Mouse (Mus musculus): ENCODE measurements around the gene Mtus2.
A peak's percentile ranks its signal among the peaks of the same experiment; 100 is the strongest.
"Not testable (repeated sequence)": the region's sequence is repeated elsewhere in the genome, so short reads cannot be mapped to it uniquely, and the experiment has no call there.

The Mtus2 gene

DNA sequence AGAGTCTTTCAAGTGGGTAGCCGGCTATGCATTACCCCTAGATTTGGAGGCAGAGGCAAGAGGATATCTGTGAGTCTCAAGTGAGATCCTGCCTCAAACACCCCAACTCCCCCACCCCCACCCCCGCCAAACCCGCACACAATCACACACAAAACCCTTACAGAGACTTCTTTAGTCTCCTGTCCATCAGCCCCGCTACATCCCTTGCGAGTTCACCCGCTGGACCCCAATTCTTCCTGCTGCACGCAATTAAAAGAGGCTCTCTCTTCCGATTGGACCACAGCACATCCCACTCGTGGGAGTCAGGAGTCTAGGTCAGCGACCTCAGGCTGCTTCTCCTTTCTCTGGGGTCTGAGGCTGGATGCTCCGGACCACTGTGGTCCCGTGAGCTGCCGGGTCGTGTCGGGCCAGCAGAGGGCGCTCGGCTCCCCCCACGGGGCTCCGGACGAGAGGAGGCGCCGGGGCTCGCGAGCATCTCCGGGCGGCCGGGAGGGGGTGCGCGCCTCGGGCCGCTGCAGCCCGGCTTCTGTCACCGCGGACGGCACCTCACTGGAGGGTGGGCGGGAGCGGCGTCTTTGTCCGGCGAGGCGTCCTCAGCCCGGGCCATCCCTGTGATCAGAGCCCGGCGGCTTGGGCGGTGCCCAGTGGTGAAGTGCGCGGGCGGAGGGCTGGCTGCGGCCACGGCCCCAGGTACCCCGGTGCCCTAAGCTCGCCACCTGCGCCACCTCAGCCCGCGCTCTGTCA is at the start of gene Mtus2:
Gene Mtus2, plus strand, starts transcription at position 500 of the 744 bp plus-strand sequence.
- DNase-seq (ENCODE audit: low read depth), result peak; percentile 40

DNA sequence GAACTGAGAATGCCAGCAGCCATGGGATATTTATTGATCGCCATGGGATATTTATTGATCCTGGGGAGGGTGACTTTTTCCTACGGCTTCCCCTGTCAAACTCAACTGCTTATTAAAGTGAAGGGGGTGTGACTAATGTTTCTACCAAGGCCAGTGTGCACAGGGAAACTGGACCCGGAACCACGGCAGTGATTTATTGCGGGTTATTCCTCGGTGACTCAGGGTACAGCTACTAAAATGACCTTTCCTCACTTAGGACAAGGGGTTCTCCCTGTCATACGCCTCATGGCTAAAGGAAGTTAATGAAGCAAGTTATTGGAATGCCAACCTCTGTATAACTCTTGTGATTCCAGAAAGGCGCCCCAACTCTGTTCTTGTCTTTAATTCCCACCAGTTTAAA is 49.3 kb upstream of the Mtus2 start:
- no peak for DNase-seq (ENCODE audit: low read depth)

DNA sequence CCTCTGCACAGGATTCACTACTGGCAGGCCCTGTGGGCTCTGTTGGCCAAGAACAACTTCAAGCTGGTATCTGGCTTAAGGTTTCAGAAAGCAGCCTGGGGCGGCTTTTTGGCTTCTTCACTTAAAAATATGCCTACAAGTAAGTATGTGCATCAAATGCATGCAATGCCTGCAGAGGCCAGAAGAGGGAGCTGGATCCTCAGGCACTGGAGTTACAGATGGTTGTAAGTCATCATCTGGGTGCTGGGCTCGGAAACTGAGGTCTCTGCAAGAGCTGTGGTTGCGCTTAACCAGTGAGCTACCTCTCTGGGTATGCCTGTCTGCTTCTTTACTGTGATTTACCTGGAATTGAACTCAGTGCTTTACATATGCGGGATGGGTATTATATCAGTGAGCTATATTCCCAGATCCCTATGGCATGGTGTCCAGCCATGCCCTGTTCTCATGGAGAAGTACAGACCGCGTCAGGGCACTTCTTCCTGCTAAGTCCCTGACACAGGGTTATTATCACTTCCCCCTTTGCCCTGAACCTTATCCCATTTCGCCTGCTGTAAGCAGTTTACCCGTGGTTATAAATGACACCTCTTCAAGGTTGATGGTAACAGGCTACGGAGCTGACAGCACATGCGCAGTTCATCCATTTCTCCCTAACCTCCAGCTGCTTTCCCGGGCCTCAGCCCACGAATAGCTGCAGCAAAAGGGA is 46.2 kb upstream of the Mtus2 start:
- DNase-seq (ENCODE audit: low read depth), result no peak

DNA sequence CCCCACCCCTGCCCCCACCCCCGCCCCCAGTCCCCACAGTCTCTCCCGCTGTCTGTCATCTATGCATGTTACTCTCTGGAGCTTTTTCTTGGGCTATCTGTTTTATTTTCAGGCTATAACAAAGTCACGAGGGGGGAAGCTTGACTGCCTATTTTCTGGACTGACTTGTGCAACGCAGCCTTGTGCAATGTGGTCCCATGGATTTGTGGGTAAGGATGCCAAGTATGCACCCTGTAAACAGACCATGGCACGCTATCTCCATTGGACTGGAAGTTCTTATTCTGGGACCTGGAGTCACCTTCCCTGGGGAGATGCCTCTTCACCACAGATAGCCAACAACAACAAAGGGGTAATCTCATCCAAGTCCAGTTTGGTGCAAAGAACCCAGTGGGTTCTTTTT is 45.4 kb upstream of the Mtus2 start:
- DNase-seq (ENCODE audit: low read depth), result no peak

DNA sequence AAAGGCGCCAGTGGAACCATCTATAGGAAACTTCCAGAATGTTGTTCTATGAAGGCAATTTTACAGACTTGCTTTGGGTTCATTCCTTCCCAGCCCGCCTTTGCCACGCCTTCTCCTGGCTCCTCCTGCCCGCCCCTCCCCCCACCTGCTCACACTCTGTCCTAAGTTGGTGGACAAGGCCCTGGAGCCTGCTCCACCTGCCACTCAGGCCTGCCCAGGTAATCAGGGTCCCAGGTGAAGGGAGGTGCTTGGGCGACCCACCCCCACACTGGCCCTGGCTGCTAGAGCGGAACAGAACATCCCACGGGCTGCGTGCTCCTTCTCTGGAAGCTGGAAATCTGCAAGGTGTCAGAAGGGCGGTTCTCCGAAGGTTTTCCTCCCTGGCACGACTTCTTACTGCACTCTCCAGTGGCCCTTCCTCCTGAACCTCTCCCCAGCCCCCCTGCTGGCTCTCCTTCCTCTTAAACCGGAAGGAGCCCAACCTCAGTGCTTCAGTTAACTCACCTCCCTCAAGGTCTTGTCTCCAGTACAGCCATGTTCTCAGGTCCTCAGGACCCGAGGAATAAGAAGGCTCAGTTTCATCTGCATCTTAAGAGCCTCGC is 43.8 kb upstream of the Mtus2 start:
- no peak for DNase-seq (ENCODE audit: low read depth)

DNA sequence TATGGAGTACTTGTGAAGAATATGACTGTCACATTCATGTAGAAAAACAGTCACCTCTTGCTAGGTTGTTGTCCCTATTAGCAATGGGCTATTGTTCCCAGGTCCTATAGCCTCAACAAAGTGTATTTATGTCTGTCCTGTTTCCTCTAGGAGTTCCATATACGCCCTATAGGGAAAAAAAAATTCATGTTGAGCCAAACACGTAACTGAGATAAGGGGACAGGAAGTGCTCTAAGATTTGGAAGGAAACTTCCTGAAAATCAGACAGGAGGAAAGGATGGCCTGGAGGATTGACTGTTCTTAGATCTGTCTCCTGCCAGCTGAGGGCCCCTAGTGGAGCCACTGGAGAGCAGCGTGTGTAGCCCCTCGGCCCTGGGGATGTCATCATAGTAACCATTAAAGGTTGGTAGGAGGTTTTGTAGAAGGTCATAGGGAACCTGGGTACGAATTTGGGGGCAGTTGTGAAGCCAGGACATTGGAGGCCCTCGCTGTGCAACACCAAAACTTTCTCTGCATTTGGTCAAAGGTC is 42.0 kb upstream of the Mtus2 start:
- no peak for DNase-seq (ENCODE audit: low read depth)

DNA sequence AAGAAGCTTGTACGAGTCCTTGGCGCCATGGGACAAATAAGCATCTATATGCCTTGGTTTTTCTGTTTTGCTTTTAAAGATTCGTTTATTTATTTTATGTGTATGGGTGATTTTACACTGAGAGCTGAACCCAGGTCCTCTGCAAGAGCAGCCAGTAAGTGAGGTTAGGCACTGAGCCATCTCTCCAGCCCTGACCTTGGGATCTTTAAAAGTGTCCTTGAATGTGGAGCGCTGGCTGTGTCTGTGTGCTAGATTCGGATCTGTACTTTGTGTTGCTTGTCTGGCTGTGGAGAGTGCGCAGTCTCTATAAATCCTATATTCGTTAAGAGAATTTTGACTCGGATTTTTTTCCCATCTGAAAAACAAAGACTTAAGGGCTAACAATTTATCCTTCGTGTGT is 40.9 kb upstream of the Mtus2 start:
- DNase-seq (ENCODE audit: low read depth), result no peak

DNA sequence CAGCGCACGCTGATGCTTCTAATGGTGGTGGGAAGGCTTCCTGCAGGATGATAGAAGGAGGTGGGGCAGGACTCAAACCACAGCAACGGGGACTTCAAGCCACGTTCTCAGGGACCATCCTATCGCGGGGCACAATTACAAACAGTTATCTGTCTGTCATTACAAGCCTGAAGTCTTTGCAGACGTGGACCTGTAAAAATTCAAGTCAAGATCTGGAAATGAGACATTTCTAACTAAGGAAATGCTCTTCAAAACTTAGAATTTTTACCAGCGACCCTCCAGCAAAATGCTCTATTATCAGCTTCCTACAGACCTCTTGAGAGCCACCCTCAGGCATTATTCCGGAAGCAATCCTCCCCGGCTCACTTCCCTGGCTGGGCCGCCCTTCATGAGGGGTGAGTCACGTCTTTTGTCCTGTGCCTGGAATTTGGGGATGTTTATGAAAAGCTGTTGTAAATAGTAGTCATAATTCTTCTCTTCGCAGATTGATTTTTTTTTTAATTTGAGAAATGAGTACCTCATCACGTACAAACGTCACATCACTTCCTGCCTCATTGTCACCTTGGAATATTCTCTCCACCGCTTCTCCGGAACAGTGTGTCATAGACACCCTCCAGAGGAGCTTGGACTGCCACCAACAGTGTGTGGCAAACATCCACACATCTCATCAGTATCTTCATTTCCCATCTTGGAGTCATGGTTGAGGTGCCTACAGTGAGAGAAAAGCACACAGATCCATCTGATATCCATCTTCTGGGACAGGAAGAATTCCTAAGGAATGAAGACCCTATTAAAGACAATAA is 38.9 kb upstream of the Mtus2 start:
- no peak for DNase-seq (ENCODE audit: low read depth)

DNA sequence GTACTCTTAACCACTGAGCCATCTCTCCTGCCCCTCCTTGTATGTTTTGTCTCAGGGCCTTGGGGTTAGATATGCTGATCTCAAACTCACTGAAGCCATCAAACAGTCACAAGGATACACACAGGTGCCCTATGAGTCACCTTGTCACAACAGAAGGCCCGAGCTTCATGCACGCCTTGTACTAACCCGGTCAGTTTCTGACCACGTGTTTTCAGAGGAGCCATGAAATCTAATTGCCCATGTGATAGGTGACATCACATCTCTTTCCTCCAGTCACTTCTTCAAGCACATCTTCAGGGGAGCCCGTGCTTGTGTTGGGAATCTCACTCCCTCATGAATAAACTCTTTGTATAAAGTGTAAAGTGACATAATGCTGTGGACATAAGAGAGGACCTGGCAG is 32.5 kb upstream of the Mtus2 start:
- no peak for DNase-seq (ENCODE audit: low read depth)

DNA sequence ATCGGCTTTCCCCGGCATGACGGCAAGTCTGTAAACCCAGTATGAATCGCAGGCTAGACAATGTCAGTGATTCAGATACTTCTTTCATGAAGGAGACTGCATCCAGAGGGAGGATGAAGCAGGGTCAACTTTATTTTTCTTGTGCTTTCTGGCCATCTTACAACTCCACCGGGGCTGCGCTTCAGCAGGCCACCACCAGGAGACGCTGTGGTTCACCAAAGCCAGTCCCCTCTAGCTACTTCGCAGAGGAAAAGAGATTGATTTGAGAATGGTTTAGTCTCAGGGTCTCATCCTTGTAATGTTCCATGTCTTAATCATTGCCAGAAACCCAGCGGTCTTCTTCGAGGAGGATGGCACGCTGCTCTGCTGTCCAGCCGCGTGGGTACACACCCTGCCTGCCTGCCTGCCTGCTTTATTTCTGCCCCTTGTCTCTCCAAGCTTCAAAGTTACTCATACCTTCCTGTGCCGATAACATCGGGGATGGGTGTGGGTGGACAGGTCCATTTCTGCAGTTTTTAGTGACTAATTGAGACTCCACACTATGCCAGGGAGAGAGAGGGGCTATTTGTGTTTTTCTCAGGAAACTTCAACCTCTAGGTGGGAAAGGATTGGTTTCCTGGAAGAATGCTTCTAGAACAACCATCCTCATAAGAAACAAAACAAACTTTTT is 31.1 kb upstream of the Mtus2 start:
- peak; percentile 35 for DNase-seq (ENCODE audit: low read depth)

DNA sequence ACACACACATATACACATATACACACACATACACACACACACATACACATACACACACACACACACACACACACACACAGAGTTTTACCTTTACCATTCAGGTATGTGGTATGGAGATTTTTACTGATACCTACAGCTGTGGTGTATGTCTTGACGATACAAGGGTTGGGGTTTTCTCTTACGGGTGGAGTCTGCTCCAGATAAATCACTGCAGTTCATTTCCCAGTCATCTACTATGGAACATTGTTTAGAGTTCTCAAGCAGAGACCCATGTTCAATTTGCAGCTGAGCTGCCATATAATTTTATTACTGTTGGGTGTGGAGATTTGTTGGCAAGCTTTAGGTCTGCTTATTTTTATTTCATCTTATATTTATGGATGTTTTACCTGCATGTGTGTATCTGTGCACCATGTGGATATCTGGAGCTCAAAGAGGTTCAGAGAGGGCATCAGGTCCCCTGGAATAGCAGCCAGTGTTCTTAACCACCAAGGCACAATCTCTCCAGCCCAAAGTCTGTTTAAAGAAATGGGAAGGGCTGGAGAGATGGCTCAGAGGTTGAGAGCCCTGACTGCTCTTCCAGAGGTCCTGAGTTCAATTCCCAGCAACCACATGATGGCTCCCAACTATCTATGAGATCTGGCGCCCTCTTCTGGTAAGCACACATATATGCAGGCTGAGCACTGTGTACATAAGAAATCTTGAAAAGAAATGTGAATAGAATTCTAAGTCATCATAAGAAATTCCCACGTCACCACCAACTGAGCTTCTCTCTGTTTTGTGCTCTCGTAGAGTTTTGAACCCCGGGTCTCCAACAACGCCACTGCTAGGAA is 28.2 kb upstream of the Mtus2 start:
- DNase-seq (ENCODE audit: low read depth), result no peak

DNA sequence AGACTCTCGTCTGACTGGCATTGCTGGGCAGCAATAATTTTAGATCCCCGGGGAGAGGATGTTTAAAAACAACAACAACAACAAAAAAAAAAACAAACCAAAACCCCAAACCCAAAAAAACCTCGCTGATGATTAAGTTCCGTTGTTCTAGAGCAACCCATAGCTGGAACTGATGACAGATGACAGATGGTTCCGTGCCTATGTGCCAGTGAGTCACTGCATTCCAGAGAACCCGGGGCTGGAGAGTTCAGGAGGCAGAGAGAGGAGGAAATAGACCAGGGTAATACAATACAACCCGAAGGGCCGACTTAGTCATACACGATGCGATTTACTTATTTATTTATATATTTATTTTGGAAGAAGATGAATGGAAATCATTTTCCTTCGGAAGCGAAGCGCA is 22.0 kb upstream of the Mtus2 start:
- no peak for DNase-seq (ENCODE audit: low read depth)

DNA sequence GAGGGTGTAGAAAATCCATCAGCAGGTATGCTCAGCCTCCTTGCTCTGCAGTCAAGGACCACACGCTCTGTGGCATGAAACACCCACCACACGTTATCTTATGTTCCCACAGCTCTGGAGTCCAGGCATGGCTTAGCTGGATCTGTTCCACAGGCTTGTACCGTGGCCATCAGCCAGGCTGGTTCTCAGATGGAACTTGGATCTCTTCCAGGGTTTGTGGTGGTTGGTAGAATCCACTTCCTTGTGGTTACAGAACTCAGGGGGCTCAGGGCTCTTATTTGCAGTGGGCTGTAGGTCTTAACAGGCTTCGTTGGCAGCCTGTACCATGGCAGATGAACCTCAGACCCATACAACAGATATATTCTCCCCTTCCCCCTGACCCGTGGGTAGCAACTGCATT is 17.9 kb upstream of the Mtus2 start:
- no peak for DNase-seq (ENCODE audit: low read depth)

DNA sequence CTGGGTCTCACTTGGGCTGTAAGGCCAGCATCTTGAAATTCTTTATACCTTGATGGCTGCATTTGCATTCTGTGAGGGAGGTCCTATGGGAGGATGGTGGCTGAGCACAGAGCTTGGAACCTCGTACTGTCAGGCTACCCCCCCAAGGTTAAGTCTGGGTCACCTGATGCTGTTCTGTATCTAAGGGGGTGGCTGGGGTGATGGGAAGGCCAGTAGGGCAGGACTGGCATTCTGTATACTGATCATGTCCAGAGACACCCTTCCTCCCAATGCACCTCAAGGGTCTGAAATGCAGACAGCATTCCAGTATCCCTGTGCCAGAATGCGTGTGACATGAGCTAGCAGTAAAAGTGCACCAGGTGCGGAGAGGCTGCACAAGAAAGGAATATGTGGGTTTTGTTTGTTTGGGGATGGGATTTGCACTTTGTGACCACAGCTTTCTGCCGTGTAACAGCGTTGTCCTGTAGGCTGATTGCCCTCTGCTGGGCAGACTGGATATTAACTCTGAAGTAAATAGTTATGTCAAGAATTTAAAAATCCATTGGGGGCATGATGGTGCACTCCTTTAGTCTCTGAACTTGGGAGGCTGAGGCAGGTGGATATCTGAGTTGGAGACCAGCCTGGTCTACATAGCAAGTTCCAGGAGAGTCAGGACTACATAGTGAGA is 12.0 kb upstream of the Mtus2 start:
- no peak for DNase-seq (ENCODE audit: low read depth)

DNA sequence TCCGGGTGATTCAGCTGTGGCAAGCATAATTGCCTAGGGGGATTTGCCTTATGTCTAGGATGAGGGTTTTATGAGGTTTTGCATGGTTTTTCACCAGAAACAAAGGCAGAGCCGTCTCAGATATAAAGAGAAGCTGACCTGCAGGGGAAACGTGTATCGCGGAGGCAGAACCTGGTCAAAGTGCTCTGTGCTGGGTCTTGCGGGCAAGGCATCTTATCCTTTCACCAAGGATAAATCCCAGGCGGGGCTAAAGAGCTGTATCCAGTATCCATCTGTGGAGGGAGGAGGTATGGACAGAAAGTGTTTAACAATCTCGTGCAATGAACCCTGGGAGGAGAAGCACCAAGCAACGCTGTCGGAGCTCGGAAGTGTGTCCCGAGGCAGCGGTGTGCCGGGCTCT is 7.2 kb upstream of the Mtus2 start:
- no peak for DNase-seq (ENCODE audit: low read depth)

DNA sequence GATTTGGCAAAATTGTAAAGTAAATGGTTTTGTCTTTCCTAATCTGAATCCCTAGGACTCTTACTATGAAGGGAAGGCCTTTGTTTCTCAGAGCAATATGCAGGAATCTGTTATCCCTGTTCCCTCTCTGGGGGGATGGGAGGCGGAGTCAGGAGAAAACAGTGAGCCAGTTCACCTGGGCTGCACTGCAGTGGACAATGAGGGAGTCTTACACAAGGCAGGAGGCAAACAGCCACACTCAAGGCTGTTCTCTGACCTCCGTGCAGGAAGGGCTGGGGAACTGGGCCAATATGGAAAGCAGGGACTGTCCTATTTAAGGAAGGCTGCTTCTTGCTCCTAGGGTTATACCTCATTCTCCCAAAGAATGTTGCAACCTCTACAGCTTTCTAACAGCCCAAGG is 5.4 kb upstream of the Mtus2 start:
- no peak for DNase-seq (ENCODE audit: low read depth)

DNA sequence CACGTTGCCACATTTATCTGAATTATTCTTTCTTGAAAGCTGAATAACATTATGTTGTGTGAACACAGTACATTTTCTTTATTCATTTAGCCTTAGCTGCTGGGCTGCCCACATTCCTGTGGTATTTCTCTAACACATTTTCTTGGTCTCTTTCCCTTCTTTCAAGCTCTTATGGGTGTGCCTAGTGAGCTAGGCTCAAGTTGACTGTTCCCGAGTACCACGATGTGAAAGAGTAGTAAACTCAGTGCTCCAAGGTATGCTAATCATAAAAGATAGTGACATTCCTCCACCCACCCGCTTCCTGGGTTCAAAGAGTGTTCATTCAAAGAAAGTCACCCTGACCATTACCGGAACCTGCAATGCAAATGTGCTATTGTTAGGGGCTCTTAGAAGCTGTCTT is 3.9 kb upstream of the Mtus2 start:
- DNase-seq (ENCODE audit: low read depth), result not testable (repeated sequence)

DNA sequence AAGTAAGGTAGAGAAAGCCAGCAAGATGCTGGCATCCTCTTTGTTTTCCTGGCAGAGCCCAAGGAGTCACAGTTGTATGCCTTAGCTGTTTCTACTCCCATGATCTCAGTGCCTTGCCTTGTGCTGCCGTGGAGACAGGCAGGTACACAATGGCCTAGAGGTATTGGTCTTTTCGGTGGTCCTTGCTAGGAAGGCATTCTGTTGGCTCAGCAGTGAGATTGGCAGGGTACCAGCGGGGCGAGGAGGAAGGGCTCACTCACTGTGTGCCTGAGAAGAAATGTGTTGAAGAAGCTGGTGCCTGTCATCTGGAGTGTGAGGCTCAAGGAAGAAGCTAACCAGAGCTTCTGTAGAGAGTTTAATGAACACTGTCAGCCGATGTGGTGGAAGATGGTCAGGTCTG is 1.4 kb upstream of the Mtus2 start:
- DNase-seq (ENCODE audit: low read depth), result no peak

DNA sequence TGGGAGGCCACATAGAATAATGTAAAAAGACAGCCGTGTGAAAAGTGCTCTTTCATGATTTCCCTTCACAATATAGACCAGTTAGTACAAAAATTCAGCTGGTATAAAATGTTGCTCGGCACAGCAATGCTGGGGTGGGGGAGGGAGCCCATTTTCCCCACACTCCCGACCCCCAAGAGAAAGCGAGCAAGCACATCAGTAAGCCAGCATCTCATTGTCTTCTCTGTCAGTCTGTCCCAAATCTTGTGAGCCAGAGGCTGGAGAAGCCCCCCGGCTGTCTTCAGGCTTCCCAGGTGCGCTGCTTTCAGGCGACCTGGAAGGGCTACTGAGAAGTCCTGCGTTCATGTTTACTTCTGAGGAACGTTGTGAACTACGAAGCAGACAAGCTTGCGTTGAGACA is 699 bp upstream of the Mtus2 start:
- no peak for DNase-seq (ENCODE audit: low read depth)

DNA sequence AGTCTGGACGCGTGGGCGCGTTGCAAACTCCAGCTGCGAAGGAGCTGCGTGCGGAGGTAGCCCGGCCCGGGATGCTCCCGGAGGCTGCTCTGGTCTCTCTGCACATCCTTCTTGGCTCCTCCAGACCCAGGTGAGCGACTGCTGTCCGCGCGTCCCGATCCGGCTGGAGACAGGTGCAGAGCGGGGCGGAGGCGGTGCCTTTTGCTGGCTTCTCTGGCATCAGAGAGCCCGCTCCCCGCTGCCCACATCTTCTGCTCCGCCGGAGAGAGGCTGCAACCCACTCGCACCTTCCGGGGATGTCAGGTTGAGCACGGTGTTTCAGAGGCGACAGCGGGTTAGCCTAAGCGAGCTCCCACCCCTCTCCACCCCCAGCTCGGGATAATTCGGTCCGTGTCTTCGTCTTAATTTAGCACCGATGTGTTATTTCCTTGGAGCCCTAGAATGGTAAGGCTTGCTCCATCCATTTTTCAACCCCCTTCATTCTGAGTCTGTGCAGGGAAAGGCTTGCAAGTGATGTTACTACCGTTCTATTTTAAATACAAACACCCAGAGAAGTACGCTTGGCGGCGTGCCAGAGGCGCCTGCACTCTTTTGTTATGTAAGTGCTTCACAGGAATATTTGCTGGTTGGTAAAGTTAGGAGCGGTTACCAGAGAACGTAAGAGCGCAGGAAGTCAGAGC is 612 bp downstream of the Mtus2 start:
- no peak for DNase-seq (ENCODE audit: low read depth)
